Mouse (Mus musculus): ENCODE measurements around the gene Ptbp1. TPM values are rescaled to one million over a fixed set of nuclear protein-coding genes. Genes with fewer than 3 reads are reported as not detected.
A peak's percentile ranks its signal among the peaks of the same experiment; 100 is the strongest.

Gene Ptbp1
- polyA plus RNA-seq, 1 experiment from 2014 or later = 211 TPM

DNA sequence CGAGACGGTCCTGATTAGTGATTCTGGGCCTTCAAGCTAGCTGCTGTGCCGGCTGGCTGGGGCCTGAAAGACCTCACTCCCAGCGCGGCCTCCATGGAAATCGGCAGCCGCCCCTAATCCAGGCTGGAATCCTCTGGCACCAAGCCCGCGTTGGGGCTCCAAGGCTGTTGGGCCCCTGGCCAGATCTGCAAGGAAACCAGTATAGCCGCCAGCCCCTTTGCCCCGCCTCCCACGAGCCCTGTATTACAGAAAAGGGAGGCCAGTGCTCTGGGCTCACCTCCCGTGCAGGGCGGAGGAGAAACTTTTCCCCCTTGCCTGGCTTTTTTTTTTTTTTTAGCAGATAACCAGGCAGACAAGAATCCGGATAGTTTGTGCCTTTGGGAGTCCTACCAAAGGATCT lies 835 bp upstream of the Ptbp1 start:
- 1% methylated on average over 15 of the region's 15 CpGs for WGBS (ENCODE audit: insufficient replicate concordance)
- Histone ChIP-seq H3K4me2 (peak overlapping the region; percentile 96), H3K9ac (peak overlapping the region; percentile 85), H3K27ac (peak overlapping the region; percentile 99), H3K9me3 (replicated peaks) (no peaks in the 10 kb centered on the region), H3K4me3 (peak overlapping the region; percentile 93), H3K36me3 (peaks cover 27% of the 10 kb centered on the region), H3K4me1 (peaks cover 71% of the 10 kb centered on the region), H3K27me3 (replicated peaks) (no peaks in the 10 kb centered on the region)
- no peak for ATAC-seq

- H3K9me3 ChIP-seq (replicated peaks) = no peaks in the 10 kb centered on the region
- H3K4me1 ChIP-seq = peaks cover 81% of the 10 kb centered on the region
- peak overlapping the region; percentile 98 for H3K4me2 ChIP-seq
- peak overlapping the region; percentile 99 for H3K27ac ChIP-seq
- H3K9ac ChIP-seq = peak overlapping the region; percentile 97
- under 1% methylated on average over 82 of the region's 83 CpGs for WGBS (ENCODE audit: insufficient replicate concordance)
- H3K27me3 ChIP-seq (replicated peaks) = no peaks in the 10 kb centered on the region
- peaks cover 43% of the 10 kb centered on the region for H3K36me3 ChIP-seq
- peak overlapping the region; percentile 93 for H3K4me3 ChIP-seq
- ATAC-seq = peak; percentile 20
These were observed 744 bp downstream of the Ptbp1 start for GRCm38 (mm10) chr10:79854801-79855541.

- Histone ChIP-seq H3K9me3 (replicated peaks) (no peaks in the 10 kb centered on the region), H3K36me3 (peaks cover 50% of the 10 kb centered on the region), H3K4me1 (peaks cover 74% of the 10 kb centered on the region), H3K4me3 (peak overlapping the region; percentile 93), H3K4me2 (peak overlapping the region; percentile 98), H3K9ac (peak overlapping the region; percentile 97), H3K27ac (peak overlapping the region; percentile 99), H3K27me3 (replicated peaks) (no peaks in the 10 kb centered on the region)
- ATAC-seq = no peak
- 2% methylated on average over 10 of the region's 10 CpGs for WGBS (ENCODE audit: insufficient replicate concordance)
These were observed 1.4 kb downstream of the Ptbp1 start for GRCm38 (mm10) chr10:79855558-79856184.

DNA sequence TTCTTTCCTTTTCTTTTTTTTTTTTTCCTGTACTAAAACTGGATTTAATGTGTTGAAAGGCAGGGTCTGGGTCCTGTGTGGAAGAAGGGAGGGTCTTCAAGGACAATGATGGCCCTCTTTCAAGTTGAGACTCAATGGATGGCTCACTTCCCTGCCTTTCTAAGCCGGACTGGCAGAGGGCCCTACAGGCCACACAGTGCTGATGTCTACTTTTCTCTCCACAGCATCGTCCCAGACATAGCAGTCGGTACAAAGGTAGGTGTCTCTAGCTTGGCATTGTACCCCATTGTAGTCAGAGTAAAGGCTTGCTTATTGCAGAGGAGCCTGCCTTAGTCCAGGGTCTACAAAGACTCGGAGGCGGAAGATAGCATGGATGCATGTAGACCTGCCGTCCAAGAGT lies 2.1 kb downstream of the Ptbp1 start:
- Histone ChIP-seq H3K27ac (peak overlapping the region; percentile 99), H3K9ac (peak overlapping the region; percentile 97), H3K4me1 (peaks cover 68% of the 10 kb centered on the region), H3K36me3 (peaks cover 56% of the 10 kb centered on the region), H3K27me3 (replicated peaks) (no peaks in the 10 kb centered on the region), H3K4me3 (peak overlapping the region; percentile 93), H3K9me3 (replicated peaks) (no peaks in the 10 kb centered on the region), H3K4me2 (peak overlapping the region; percentile 98)
- ATAC-seq = no peak
- WGBS (ENCODE audit: insufficient replicate concordance) = 46% methylated on average over 6 of the region's 6 CpGs

DNA sequence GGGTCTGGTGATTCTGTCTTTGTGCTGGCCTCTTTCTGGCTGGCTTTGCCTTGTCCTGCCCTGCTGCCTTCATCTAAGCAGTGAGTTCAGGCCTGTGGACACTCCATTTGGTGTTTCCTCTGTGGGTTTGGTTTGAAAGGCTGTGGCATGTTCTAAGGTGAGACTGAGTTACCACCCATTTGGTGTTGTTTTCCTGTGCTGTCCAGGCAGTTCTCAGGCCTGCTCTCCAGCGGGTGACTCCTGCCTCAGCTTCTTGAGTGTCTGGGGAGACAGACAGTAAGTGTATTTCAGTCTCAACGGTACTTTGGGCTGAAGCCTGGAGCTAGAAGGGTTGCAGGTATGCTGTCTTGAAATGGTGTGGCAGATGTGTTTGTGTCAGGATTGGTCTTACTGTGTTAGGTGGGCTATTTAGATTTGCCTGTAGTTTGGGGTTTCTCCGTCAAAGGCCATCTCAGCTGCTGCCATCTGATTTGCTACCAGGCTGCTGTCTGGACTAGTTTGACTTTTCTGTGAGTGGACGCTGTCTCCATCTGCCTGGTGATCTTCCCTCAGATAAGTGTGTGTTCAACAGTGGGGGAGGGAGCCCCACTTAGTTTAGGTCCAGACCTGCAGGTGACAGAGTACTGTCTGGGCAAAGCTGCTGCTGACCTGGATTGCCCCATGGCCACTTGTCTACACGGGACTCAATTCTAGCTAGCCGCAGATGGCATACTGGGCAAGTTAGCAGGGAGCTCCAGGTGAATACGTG lies 2.7 kb downstream of the Ptbp1 start:
- Histone ChIP-seq H3K27me3 (replicated peaks) (no peaks in the 10 kb centered on the region), H3K9ac (peak overlapping the region; percentile 97), H3K27ac (peak overlapping the region; percentile 99), H3K4me3 (peak overlapping the region; percentile 93), H3K4me1 (peaks cover 62% of the 10 kb centered on the region), H3K9me3 (replicated peaks) (no peaks in the 10 kb centered on the region), H3K36me3 (peaks cover 62% of the 10 kb centered on the region), H3K4me2 (peak overlapping the region; percentile 98)
- no peak for ATAC-seq
- 42% methylated on average over 7 of the region's 7 CpGs for WGBS (ENCODE audit: insufficient replicate concordance)

DNA sequence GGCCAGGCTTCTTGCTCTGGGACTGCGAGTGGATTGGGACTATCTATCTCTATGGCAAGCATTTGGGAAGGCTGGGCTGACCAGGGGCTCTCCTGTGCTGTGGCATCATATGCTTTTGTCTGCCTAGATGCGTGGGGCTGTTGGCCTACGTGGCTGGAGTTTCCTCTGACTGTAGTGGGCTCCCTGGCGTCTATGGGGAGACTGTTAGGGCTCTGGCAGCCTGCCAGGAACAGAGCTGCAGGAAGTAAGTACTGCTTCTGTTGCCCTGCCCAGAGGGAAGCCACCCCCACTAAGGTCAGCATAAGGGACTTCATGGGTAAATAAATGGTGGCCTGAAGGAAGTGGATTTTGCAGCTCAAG lies 3.2 kb downstream of the Ptbp1 start:
- Histone ChIP-seq H3K9ac (peak overlapping the region; percentile 97), H3K9me3 (replicated peaks) (no peaks in the 10 kb centered on the region), H3K36me3 (peaks cover 67% of the 10 kb centered on the region), H3K27ac (peak overlapping the region; percentile 99), H3K27me3 (replicated peaks) (no peaks in the 10 kb centered on the region), H3K4me1 (peaks cover 56% of the 10 kb centered on the region), H3K4me3 (peak overlapping the region; percentile 93), H3K4me2 (peak overlapping the region; percentile 98)
- WGBS (ENCODE audit: insufficient replicate concordance) = 42% methylated on average over 4 of the region's 4 CpGs
- ATAC-seq = no peak

DNA sequence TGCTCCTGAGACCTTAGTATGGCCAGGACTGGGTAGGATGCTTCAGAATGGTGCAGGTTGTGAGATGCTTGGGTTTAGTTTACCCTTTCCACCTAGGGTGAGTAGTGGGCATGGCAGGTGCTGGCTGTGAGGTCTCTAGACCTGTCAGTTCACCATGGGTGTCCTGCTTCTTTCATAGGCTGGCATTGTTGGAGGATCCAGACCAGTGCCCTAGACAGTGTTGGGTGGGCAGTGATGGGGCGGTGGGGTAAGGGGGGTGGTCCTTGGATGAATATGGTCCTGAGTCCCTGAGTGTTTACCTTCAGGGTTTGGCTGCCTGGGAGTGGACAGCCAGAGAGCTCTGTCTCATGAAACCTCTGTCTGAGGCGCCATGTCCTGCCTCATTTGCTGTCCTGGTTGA lies 3.7 kb downstream of the Ptbp1 start:
- H3K4me2 ChIP-seq = peak overlapping the region; percentile 98
- 0 out of 2 replicates have a peak overlapping the region, but pooled peaks have one; percentile 22 for H3K9ac ChIP-seq
- H3K4me3 ChIP-seq = peak overlapping the region; percentile 93
- no peak for ATAC-seq
- H3K27ac ChIP-seq = peak overlapping the region; percentile 99; the same call in 1 of the 2 replicates
- H3K9me3 ChIP-seq (replicated peaks) = no peaks in the 10 kb centered on the region
- peaks cover 52% of the 10 kb centered on the region for H3K4me1 ChIP-seq
- no peaks in the 10 kb centered on the region for H3K27me3 ChIP-seq (replicated peaks)
- WGBS (ENCODE audit: insufficient replicate concordance) = 78% methylated on average over 2 of the region's 2 CpGs
- peaks cover 72% of the 10 kb centered on the region for H3K36me3 ChIP-seq

- Histone ChIP-seq H3K9ac (0 out of 2 replicates have a peak overlapping the region, but pooled peaks have one; percentile 22), H3K36me3 (peaks cover 78% of the 10 kb centered on the region)
These were observed 4.3 kb downstream of the Ptbp1 start for GRCm38 (mm10) chr10:79858416-79859074.

DNA sequence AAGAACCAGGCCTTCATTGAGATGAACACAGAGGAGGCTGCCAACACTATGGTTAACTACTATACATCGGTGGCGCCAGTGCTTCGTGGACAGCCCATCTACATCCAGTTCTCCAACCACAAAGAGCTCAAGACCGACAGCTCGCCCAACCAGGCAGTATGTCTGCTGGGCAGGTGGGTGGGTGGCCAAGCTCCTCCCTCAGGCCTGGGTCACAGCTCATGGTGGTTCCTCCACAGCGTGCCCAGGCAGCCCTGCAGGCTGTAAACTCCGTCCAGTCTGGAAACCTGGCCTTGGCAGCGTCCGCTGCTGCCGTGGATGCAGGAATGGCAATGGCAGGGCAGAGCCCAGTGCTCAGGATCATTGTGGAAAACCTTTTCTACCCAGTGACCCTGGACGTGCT lies 4.9 kb downstream of the Ptbp1 start:
- no peak overlapping the region for H3K4me2 ChIP-seq
- H3K36me3 ChIP-seq = peaks cover 84% of the 10 kb centered on the region
- H3K9me3 ChIP-seq (replicated peaks) = no peaks in the 10 kb centered on the region
- H3K4me3 ChIP-seq = no peak overlapping the region
- ATAC-seq = no peak
- no peak overlapping the region for H3K9ac ChIP-seq
- H3K27ac ChIP-seq = no peak overlapping the region
- 84% methylated on average over 11 of the region's 11 CpGs for WGBS (ENCODE audit: insufficient replicate concordance)
- H3K27me3 ChIP-seq (replicated peaks) = no peaks in the 10 kb centered on the region
- peaks cover 42% of the 10 kb centered on the region for H3K4me1 ChIP-seq

More at GRCm38 (mm10) chr10:79858416-79859074, 4.3 kb downstream of the Ptbp1 start:
- no peak for ATAC-seq
- H3K4me2 ChIP-seq = peak overlapping the region; percentile 98
- H3K27me3 ChIP-seq (replicated peaks) = no peaks in the 10 kb centered on the region
- 71% methylated on average over 17 of the region's 17 CpGs for WGBS (ENCODE audit: insufficient replicate concordance)
- peak overlapping the region; percentile 42; the same call in 1 of the 2 replicates for H3K27ac ChIP-seq
- peak overlapping the region; percentile 93 for H3K4me3 ChIP-seq
- no peaks in the 10 kb centered on the region for H3K9me3 ChIP-seq (replicated peaks)
- H3K4me1 ChIP-seq = peaks cover 45% of the 10 kb centered on the region

- Histone ChIP-seq H3K9ac (no peak overlapping the region; the same call in 1 of the 2 replicates), H3K27ac (no peak overlapping the region), H3K4me3 (no peak overlapping the region), H3K4me2 (no peak overlapping the region), H3K4me1 (peaks cover 48% of the 10 kb centered on the region), H3K36me3 (peaks cover 96% of the 10 kb centered on the region), H3K9me3 (replicated peaks) (no peaks in the 10 kb centered on the region), H3K27me3 (replicated peaks) (no peaks in the 10 kb centered on the region)
- 91% methylated on average over 26 of the region's 26 CpGs for WGBS (ENCODE audit: insufficient replicate concordance)
- no peak for ATAC-seq
These were observed 6.1 kb downstream of the Ptbp1 start for GRCm38 (mm10) chr10:79860079-79860911.
